Comparison of ENCODE assay signal across 8 mouse cellular contexts in the genomic region with DNA sequence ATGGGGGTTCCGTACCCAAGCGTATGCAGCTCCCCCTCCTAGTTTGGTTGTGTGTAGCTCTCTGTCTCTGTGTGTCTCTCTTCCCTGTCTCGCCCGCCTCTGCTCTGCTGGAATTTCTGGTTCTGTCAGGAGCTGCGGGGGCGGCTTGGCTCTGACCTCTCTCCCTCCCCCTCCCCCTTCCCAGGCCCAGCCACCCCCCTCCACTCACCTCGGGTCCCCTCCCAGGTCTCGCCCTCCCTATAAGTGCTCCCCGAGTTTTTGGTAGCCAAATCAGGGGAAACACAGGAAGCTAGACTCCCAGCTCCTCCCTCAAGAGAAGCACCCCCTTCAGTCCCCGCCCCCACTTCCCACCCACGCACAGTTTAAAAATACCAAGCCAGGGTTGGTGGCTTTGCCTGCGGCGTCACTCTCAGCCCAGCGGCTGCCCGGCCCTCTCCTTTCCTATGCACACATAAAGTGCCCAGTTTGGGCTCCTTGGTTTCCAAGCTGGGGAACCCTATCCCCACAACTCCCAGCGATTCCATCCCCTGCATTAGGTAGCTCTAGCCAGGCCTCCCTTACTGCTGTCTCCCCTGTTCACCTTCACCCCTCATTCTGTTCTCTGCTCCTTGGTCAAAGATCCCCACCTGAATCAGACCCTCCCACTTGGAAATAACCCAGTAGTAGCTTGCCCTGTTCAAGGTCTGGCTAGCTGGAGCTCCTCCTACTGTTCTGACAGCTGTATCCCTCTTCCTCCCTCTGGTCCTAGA. TPM values are rescaled to one million over a fixed set of nuclear protein-coding genes. Genes with fewer than 3 reads are reported as not detected.
DNase-seq lines count a peak whose midpoint lies in the region; ATAC-seq and TF ChIP-seq lines count a peak whose summit lies in the region.

No protein-coding gene starts in this region.

- H3K36me3 ChIP-seq in erythroblast, embryonic 14.5 days (ENCODE audit: control insufficient read depth) = peaks cover 25% of the 10 kb centered on the region

- TF ChIP-seq POLR2A in embryonic fibroblast, embryonic 13.5 days (IDR thresholded peaks at IDR 0.05; ENCODE audit: low read depth, low read length) = peak; percentile 64

- peaks cover 57% of the 10 kb centered on the region for H3K27me3 ChIP-seq in erythroblast, embryonic 14.5 days (ENCODE audit: control insufficient read depth)

- intact Hi-C loops in heart, postnatal 25 days (cut with DNase I) = loop anchor here (2.0 kb wide), 1 partner anchor 17 kb away; no protein-coding TSS in a partner anchor

- H3K9me3 ChIP-seq in erythroblast, embryonic 14.5 days (ENCODE audit: control insufficient read depth, low read length) = peaks cover 2% of the 10 kb centered on the region; the same call in 1 of the 2 replicates

- peak overlapping the region; percentile 85 for H3K27ac ChIP-seq in embryonic fibroblast, embryonic 13.5 days (ENCODE audit: insufficient read depth, low read length)

- peak; percentile 83 for DNase-seq in adrenal gland, postnatal 10 days
- DNase-seq in heart, postnatal 25 days (ENCODE audit: low spot score) = peak; percentile 51
- peak; percentile 83 to 90 for DNase-seq in kidney, postnatal 4 days
- peak; percentile 65 for DNase-seq in right cerebral cortex, postnatal 14 days

- no peak for ATAC-seq in erythroblast, adult 5-6 weeks (replicated peaks; ENCODE audit: low FRiP score, poor library complexity, severe bottlenecking)
- ATAC-seq in megakaryocyte, adult 5-6 weeks (ENCODE audit: poor library complexity, severe bottlenecking) = peak; percentile 24

- H3K4me1 ChIP-seq in erythroblast, embryonic 14.5 days (ENCODE audit: control insufficient read depth) = peaks cover 34% of the 10 kb centered on the region
- H3K4me1 ChIP-seq in embryonic fibroblast, embryonic 13.5 days (ENCODE audit: control insufficient read depth, insufficient read depth, low read length) = no peaks in the 10 kb centered on the region; the same call in 1 of the 2 replicates

- H3K4me3 ChIP-seq in erythroblast, embryonic 14.5 days (replicated peaks) = peak overlapping the region; percentile 14
- peak overlapping the region; percentile 92 for H3K4me3 ChIP-seq in embryonic fibroblast, embryonic 13.5 days (ENCODE audit: insufficient read depth, low read length)

- TF ChIP-seq CTCF in embryonic fibroblast, embryonic 13.5 days (IDR thresholded peaks at IDR 0.05; ENCODE audit: borderline replicate concordance, insufficient read depth, low read length) = no peak

RNA-seq across cellular contexts. Expression of a gene that starts 4.6 kb away (rescaled TPM):
- polyA plus RNA-seq in erythroblast, embryonic 14.5 days (2012) = 0.04 and 0.14 TPM in 2 replicates
- 11.0 and 13.2 TPM in 2 replicates for total RNA-seq in erythroblast, adult 5-6 weeks (2015; ENCODE audit: low replicate concordance)
- total RNA-seq in erythroblast, adult 5-6 weeks (2017; ENCODE audit: low replicate concordance) = 12.4 and 14.3 TPM in 2 replicates
- total RNA-seq in adrenal gland, postnatal 10 days (2021) = 1 to 10 TPM; 7.8 to 9.4 TPM
- polyA plus RNA-seq in embryonic fibroblast, embryonic 13.5 days (2011; ENCODE audit: insufficient read length, low read depth, missing spikeins) = 8.5 and 10.6 TPM in 2 replicates
- total RNA-seq in heart, postnatal 25 days (2021) = 1 to 10 TPM; 3.4 to 4.4 TPM
- total RNA-seq in megakaryocyte, adult 5-6 weeks (2015) = 15.2 and 18.4 TPM in 2 replicates
- total RNA-seq in megakaryocyte, adult 5-6 weeks (2017) = 17.0 and 17.5 TPM in 2 replicates

RNA-seq across cellular contexts. Expression of a gene that starts 6.3 kb away (rescaled TPM):
- polyA plus RNA-seq in erythroblast, embryonic 14.5 days (2012) = 0.03 and 0.08 TPM in 2 replicates
- 0.96 TPM in 1 of 2 replicates, not detected in the other for total RNA-seq in erythroblast, adult 5-6 weeks (2015; ENCODE audit: low replicate concordance)
- 0.60 TPM in 1 of 2 replicates, not detected in the other for total RNA-seq in erythroblast, adult 5-6 weeks (2017; ENCODE audit: low replicate concordance)
- total RNA-seq in adrenal gland, postnatal 10 days (2021) = 10 to 100 TPM; 19.0 to 24.8 TPM
- polyA plus RNA-seq in embryonic fibroblast, embryonic 13.5 days (2011; ENCODE audit: insufficient read length, low read depth, missing spikeins) = 69.7 and 77.8 TPM in 2 replicates
- total RNA-seq in heart, postnatal 25 days (2021) = 1 to 10 TPM; 5.6 to 7.0 TPM
- 2.0 and 2.6 TPM in 2 replicates for total RNA-seq in megakaryocyte, adult 5-6 weeks (2015)
- total RNA-seq in megakaryocyte, adult 5-6 weeks (2017) = 2.3 and 2.4 TPM in 2 replicates

RNA-seq across cellular contexts. Expression of a gene that starts 19.3 kb away (rescaled TPM):
- 1.2 and 2.1 TPM in 2 replicates for polyA plus RNA-seq in erythroblast, embryonic 14.5 days (2012)
- total RNA-seq in erythroblast, adult 5-6 weeks (2015; ENCODE audit: low replicate concordance) = 15.7 and 16.7 TPM in 2 replicates
- 15.9 and 27.1 TPM in 2 replicates for total RNA-seq in erythroblast, adult 5-6 weeks (2017; ENCODE audit: low replicate concordance)
- total RNA-seq in adrenal gland, postnatal 10 days (2021) = 10 to 100 TPM; 64.7 to 67.8 TPM
- polyA plus RNA-seq in embryonic fibroblast, embryonic 13.5 days (2011; ENCODE audit: insufficient read length, low read depth, missing spikeins) = 55.1 and 55.8 TPM in 2 replicates
- 10 to 100 TPM; 45.3 to 47.6 TPM for total RNA-seq in heart, postnatal 25 days (2021)
- total RNA-seq in megakaryocyte, adult 5-6 weeks (2015) = 82.5 and 89.6 TPM in 2 replicates
- 120 and 128 TPM in 2 replicates for total RNA-seq in megakaryocyte, adult 5-6 weeks (2017)

RNA-seq across cellular contexts. Expression of a gene that starts 41.1 kb away (rescaled TPM):
- polyA plus RNA-seq in erythroblast, embryonic 14.5 days (2012) = 2.1 and 2.3 TPM in 2 replicates
- total RNA-seq in erythroblast, adult 5-6 weeks (2015; ENCODE audit: low replicate concordance) = 11.9 and 14.0 TPM in 2 replicates
- total RNA-seq in erythroblast, adult 5-6 weeks (2017; ENCODE audit: low replicate concordance) = 9.7 and 17.0 TPM in 2 replicates
- total RNA-seq in adrenal gland, postnatal 10 days (2021) = 100 to 1,000 TPM; 170 to 208 TPM
- polyA plus RNA-seq in embryonic fibroblast, embryonic 13.5 days (2011; ENCODE audit: insufficient read length, low read depth, missing spikeins) = 387 and 453 TPM in 2 replicates
- total RNA-seq in heart, postnatal 25 days (2021) = 10 to 100 TPM; 70.7 to 90.2 TPM
- total RNA-seq in megakaryocyte, adult 5-6 weeks (2015) = 85.5 and 104 TPM in 2 replicates
- total RNA-seq in megakaryocyte, adult 5-6 weeks (2017) = 62.4 and 72.2 TPM in 2 replicates

RNA-seq across cellular contexts. Expression of a gene that starts 42.9 kb away (rescaled TPM):
- polyA plus RNA-seq in erythroblast, embryonic 14.5 days (2012) = 0.02 TPM in 1 of 2 replicates, not detected in the other
- total RNA-seq in erythroblast, adult 5-6 weeks (2015; ENCODE audit: low replicate concordance) = 0.42 TPM in 1 of 2 replicates, not detected in the other
- total RNA-seq in erythroblast, adult 5-6 weeks (2017; ENCODE audit: low replicate concordance) = not detected in 2 replicates
- total RNA-seq in adrenal gland, postnatal 10 days (2021) = 1 to 10 TPM; 1.0 to 2.2 TPM
- polyA plus RNA-seq in embryonic fibroblast, embryonic 13.5 days (2011; ENCODE audit: insufficient read length, low read depth, missing spikeins) = 0.51 TPM in 1 of 2 replicates, not detected in the other
- total RNA-seq in heart, postnatal 25 days (2021) = under 1 TPM in 1 of 2 experiments, not detected in 1; 0.10 TPM
- total RNA-seq in megakaryocyte, adult 5-6 weeks (2015) = 0.16 TPM in 1 of 2 replicates, not detected in the other
- 0.20 TPM in 1 of 2 replicates, not detected in the other for total RNA-seq in megakaryocyte, adult 5-6 weeks (2017)
